Mouse (Mus musculus) lung, embryonic 16.5 days (tissue): ENCODE measurements around the gene Gns. TPM values are rescaled to one million over a fixed set of nuclear protein-coding genes. Genes with fewer than 3 reads are reported as not detected.
"Not testable (repeated sequence)": the region's sequence is repeated elsewhere in the genome, so short reads cannot be mapped to it uniquely, and the experiment has no call there.

Experiments
- ATAC-seq: fragments of 200-750 bp; cut with Nextera tagmentation; 2 replicates; pipeline ENCODE4 v1.8.0; 2017; ENCODE audit warnings: low read depth, mild to moderate bottlenecking, moderate library complexity
- H3K27ac ChIP-seq: fragments of 300-500 bp; sonication (generic); 2 replicates; pipeline ENCODE4 v1.5.1; 2014; ENCODE audit warnings: mild to moderate bottlenecking, control low read depth, low read length
- H3K27me3 ChIP-seq: fragments of 300-500 bp; sonication (generic); 2 replicates; pipeline ENCODE4 v1.6.1; 2014; ENCODE audit warnings: low read depth, low read length, mixed read lengths; ENCODE audit not compliant: control insufficient read depth, insufficient read depth
- H3K36me3 ChIP-seq: fragments of 300-500 bp; sonication (generic); 2 replicates; pipeline ENCODE4 v1.6.1; 2014; ENCODE audit warnings: low read length; ENCODE audit not compliant: control insufficient read depth, insufficient read depth
- H3K4me1 ChIP-seq: fragments of 300-500 bp; sonication (generic); replicated peaks from 2 replicates; pipeline ENCODE4 v1.6.1; 2014; ENCODE audit warnings: low read length, mixed read lengths; ENCODE audit not compliant: control insufficient read depth, insufficient read depth
- H3K4me2 ChIP-seq: fragments of 300-500 bp; sonication (generic); 2 replicates; pipeline ENCODE4 v1.6.1; 2014; ENCODE audit warnings: low read depth, low read length, control low read depth
- H3K4me3 ChIP-seq: fragments of 300-500 bp; sonication (generic); 2 replicates; pipeline ENCODE4 v1.5.1; 2014; ENCODE audit warnings: mild to moderate bottlenecking, low read length, control low read depth
- H3K9ac ChIP-seq: fragments of 300-500 bp; sonication (generic); 2 replicates; pipeline ENCODE4 v1.6.1; 2014; ENCODE audit warnings: low read length, control low read depth
- H3K9me3 ChIP-seq: fragments of 300-500 bp; sonication (generic); 2 replicates; pipeline ENCODE4 v1.6.1; 2016; ENCODE audit warnings: low read length; ENCODE audit not compliant: control insufficient read depth
- WGBS: fragments of 180-500 bp; shearing (Covaris S2); extraction: QIAGEN DNeasy Blood & Tissue Kit; methylation state at CpG from one replicate; pipeline ENCODE4 v1.1.7; 2014; 5-methylcytosine and 5-hydroxymethylcytosine counted together
- polyA plus RNA-seq: library from polyadenylated mRNA; unstranded; fragments of >200 nt; fragmentation: Nextera tagmentation; extraction: Ambion mirVana; gene quantifications from 2 replicates; pipeline ENCODE4 v1.2.1, GENCODE M21; 2015

Gns gene
- polyA plus RNA-seq, 1 experiment from 2014 or later, result 38.2 TPM

GRCm38 (mm10) chr10:121336536-121336935 lies 28.4 kb upstream of the Gns start:
- H3K36me3 ChIP-seq, H3K27me3 ChIP-seq, H3K4me1 ChIP-seq, H3K4me2 ChIP-seq, H3K27ac ChIP-seq, H3K9ac ChIP-seq, H3K4me3 ChIP-seq, ATAC-seq, H3K9me3 ChIP-seq: not testable (repeated sequence)
- 60% methylated on average over 14 of the region's 14 CpGs for WGBS

DNA sequence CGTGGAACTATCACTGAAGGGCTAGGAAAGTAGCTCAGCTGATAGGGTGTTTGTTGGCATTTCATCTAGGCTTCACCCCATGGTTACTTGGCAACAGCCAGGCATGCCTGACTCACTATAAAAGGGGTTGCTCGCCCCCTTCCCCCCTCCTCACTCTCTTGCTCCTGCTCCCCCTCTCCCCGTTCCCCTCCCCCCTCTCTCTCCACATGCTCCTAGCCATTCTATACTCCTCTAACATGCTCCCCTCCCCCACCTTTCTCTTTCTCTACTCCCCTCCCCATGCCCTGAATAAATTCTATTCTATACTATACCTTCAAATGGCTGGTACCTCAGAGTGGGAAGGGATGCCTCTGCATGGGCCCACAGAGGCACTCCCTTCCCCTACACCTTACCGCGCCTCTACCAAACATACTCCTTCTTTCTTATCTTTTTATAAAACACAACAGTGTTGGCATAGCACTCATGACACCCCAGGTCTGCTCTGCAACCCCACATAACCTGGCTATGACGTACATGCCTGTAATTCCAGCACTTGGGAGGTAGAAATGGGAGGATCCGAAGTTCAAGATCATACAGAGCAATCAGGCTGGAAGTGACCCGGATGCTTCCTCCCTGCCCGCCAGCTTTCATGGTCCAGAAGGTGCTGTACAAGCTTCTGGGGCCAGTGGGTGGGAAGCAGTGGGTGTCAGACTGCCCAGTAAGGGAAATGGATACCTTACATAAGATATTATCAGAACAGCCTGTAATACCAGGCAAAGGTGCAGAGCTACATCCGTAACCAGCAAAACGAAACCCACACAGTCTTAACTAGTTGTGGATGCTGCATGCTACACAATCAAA lies 23.9 kb upstream of the Gns start:
- Histone ChIP-seq H3K27ac (no peak overlapping the region), H3K4me2 (no peak overlapping the region), H3K9ac (no peak overlapping the region), H3K4me1 (no peaks in the 10 kb centered on the region; the same call in 1 of the 2 replicates), H3K4me3 (no peak overlapping the region), H3K36me3 (no peaks in the 10 kb centered on the region), H3K27me3 (no peaks in the 10 kb centered on the region), H3K9me3 (no peaks in the 10 kb centered on the region; the same call in 1 of the 2 replicates)
- WGBS, result 53% methylated on average over 11 of the region's 11 CpGs
- no peak for ATAC-seq

- Histone ChIP-seq H3K4me1 (no peaks in the 10 kb centered on the region; the same call in 1 of the 2 replicates), H3K27ac (no peak overlapping the region), H3K9ac (no peak overlapping the region), H3K36me3 (no peaks in the 10 kb centered on the region), H3K4me2 (no peak overlapping the region), H3K4me3 (no peak overlapping the region), H3K27me3 (no peaks in the 10 kb centered on the region), H3K9me3 (no peaks in the 10 kb centered on the region)
- 95% methylated on average over 10 of the region's 10 CpGs for WGBS
- no peak for ATAC-seq
Measured at GRCm38 (mm10) chr10:121342260-121342659, 22.6 kb upstream of the Gns start.

DNA sequence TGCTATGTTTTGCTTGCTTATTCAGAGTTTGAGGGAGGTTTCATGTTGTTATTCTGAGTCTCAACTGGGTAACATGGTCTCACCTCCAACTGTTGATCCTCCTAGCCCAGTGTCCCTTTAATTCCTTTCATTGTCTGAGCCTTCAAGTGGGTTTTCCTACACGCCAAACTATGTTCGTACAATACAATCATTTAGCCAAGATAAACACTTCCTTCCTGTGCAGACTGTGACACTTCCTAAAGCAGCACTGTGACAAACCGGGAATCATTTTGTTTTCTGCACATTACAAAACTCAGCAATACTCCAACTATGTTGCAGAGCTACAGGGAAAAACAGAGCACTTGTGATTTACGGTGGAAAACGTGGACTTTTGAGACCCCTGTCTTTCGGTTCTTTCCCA lies 21.0 kb upstream of the Gns start:
- no peaks in the 10 kb centered on the region; the same call in 1 of the 2 replicates for H3K4me1 ChIP-seq
- 30% methylated on average over 6 of the region's 6 CpGs for WGBS
- no peaks in the 10 kb centered on the region for H3K36me3 ChIP-seq
- H3K4me3 ChIP-seq, result no peak overlapping the region
- no peaks in the 10 kb centered on the region for H3K27me3 ChIP-seq
- H3K27ac ChIP-seq, result 0 out of 2 replicates have a peak overlapping the region, but pooled peaks have one; percentile 36
- no peaks in the 10 kb centered on the region for H3K9me3 ChIP-seq
- ATAC-seq, result peak; percentile 64; the same call in 1 of the 2 replicates
- no peak overlapping the region for H3K9ac ChIP-seq
- no peak overlapping the region for H3K4me2 ChIP-seq

- Histone ChIP-seq H3K9me3 (no peaks in the 10 kb centered on the region), H3K27ac (peak overlapping the region; percentile 29; the same call in 1 of the 2 replicates), H3K9ac (no peak overlapping the region), H3K27me3 (peaks cover 8% of the 10 kb centered on the region), H3K4me1 (peaks cover 5% of the 10 kb centered on the region), H3K36me3 (no peaks in the 10 kb centered on the region), H3K4me2 (peak overlapping the region; percentile 86), H3K4me3 (no peak overlapping the region)
- ATAC-seq, result no peak
- WGBS, result 28% methylated on average over 5 of the region's 5 CpGs
Measured at GRCm38 (mm10) chr10:121349244-121349643, 15.6 kb upstream of the Gns start.

GRCm38 (mm10) chr10:121350357-121351065 lies 14.4 kb upstream of the Gns start:
- Histone ChIP-seq H3K4me3 (peak overlapping the region; percentile 67), H3K9me3 (no peaks in the 10 kb centered on the region), H3K9ac (peak overlapping the region; percentile 73), H3K4me1 (peaks cover 5% of the 10 kb centered on the region), H3K27ac (peak overlapping the region; percentile 74), H3K36me3 (no peaks in the 10 kb centered on the region), H3K27me3 (peaks cover 8% of the 10 kb centered on the region), H3K4me2 (peak overlapping the region; percentile 86)
- ATAC-seq, result peak; percentile 66
- 3% methylated on average over 35 of the region's 35 CpGs for WGBS

DNA sequence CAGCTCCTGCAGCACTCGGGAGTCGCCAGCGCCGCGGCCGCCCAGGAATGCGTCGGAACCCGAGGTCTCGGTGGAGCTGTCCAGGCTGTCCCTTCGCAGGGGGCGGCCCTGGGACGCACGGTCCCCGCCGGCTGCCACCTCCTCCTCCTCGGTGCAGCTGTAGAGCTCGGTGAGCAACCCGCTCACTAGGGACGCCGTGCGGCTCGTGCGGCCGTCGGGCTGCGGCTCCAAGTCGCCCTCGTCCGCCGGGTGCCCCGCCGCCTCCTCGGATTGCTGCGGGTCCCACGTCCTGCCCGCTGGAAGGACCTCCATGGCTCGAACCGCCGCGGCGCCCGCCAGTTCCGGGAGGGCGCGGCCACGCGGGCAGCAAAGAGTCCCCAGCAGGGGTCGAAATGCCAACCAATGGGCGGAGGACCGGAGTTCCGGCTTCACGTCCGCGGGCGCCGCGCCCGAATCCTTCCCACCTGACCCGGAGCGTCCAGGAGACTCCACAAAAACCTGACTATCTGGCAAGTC lies 13.8 kb upstream of the Gns start, which contains the start of gene Tbc1d30:
Tbc1d30 (minus strand) TSS at position 213 of the 516 bp plus-strand sequence.
- ATAC-seq, result peak; percentile 85
- peak within 1 kb of the TSS; percentile 74 for H3K27ac ChIP-seq
- H3K9me3 ChIP-seq, result no peaks in the 10 kb centered on the region
- peaks cover 8% of the 10 kb centered on the region for H3K27me3 ChIP-seq
- peak within 1 kb of the TSS; percentile 86 for H3K4me2 ChIP-seq
- no peaks in the 10 kb centered on the region for H3K36me3 ChIP-seq
- peak within 1 kb of the TSS; percentile 67 for H3K4me3 ChIP-seq
- 0% methylated on average over 53 of the region's 61 CpGs for WGBS
- H3K4me1 ChIP-seq, result peaks cover 5% of the 10 kb centered on the region
- peak within 1 kb of the TSS; percentile 73 for H3K9ac ChIP-seq

GRCm38 (mm10) chr10:121351692-121352290 lies 13.1 kb upstream of the Gns start:
- peak overlapping the region; percentile 67 for H3K4me3 ChIP-seq
- ATAC-seq, result 0 out of 2 replicates have a peak, but pooled peaks have one; percentile 19
- H3K27me3 ChIP-seq, result peaks cover 8% of the 10 kb centered on the region
- no peaks in the 10 kb centered on the region for H3K36me3 ChIP-seq
- 25% methylated on average over 15 of the region's 15 CpGs for WGBS
- H3K4me1 ChIP-seq, result peaks cover 5% of the 10 kb centered on the region
- peak overlapping the region; percentile 74; the same call in 1 of the 2 replicates for H3K27ac ChIP-seq
- peak overlapping the region; percentile 86 for H3K4me2 ChIP-seq
- no peaks in the 10 kb centered on the region for H3K9me3 ChIP-seq
- H3K9ac ChIP-seq, result peak overlapping the region; percentile 73
